Comparison of ENCODE assay signal across 12 mouse cellular contexts in genomic region chr11:61352138-61352651, GRCm38 (mm10). TPM values are rescaled to one million over a fixed set of nuclear protein-coding genes. Genes with fewer than 3 reads are reported as not detected.
DNase-seq lines count a peak whose midpoint lies in the region; ATAC-seq and TF ChIP-seq lines count a peak whose summit lies in the region.
"Had no signal": no experiment of that assay in that cellular context is flagged by ENCODE, and none has a peak within 500 bp of the region (broad histone marks: within the 10 kb centered on the region; RNA-seq: fewer than 3 reads in every experiment).

No protein-coding gene starts in this region.

- no peak for ATAC-seq in liver, postnatal 0 days
- ATAC-seq in liver, embryonic 12.5 days = no peak

- no peaks in the 10 kb centered on the region for H3K36me3 ChIP-seq in liver, postnatal 0 days (replicated peaks; ENCODE audit: insufficient read depth, low read length)
- H3K36me3 ChIP-seq in liver, embryonic 12.5 days = no peaks in the 10 kb centered on the region
- H3K36me3 ChIP-seq in small intestine, adult 2 months (ENCODE audit: control insufficient read depth, insufficient read depth, low read length) = no peaks in the 10 kb centered on the region
- H3K36me3 ChIP-seq: embryonic facial prominence, embryonic 15.5 days; G1E; hindbrain, embryonic 13.5 days; limb, embryonic 15.5 days had no signal

- no peak overlapping the region for H3K4me3 ChIP-seq in gastrocnemius, adult 2 months
- no peak overlapping the region for H3K4me3 ChIP-seq in liver, postnatal 0 days (ENCODE audit: low read depth, low read length)
- no peak overlapping the region for H3K4me3 ChIP-seq in liver, embryonic 12.5 days
- H3K4me3 ChIP-seq in small intestine, adult 2 months (ENCODE audit: low read depth, low read length) = no peak overlapping the region
- H3K4me3 ChIP-seq: embryonic facial prominence, embryonic 15.5 days; hindbrain, embryonic 13.5 days; limb, embryonic 15.5 days had no signal

- DNase-seq in gastrocnemius, adult 2 months = no peak
- DNase-seq in gastrocnemius, adult 18-20 months (ENCODE audit: low spot score) = no peak
- no peak for DNase-seq in liver, postnatal 0 days
- DNase-seq in MN1 (ENCODE audit: low spot score) = peak; percentile 70
- DNase-seq in right cerebral cortex, adult 2 months (ENCODE audit: low spot score in 2 of 2) = no peak
- no peak for DNase-seq in cerebellum, postnatal 36 days

- no peaks in the 10 kb centered on the region for H3K27me3 ChIP-seq in liver, postnatal 0 days (ENCODE audit: insufficient read depth, low read length)
- peaks cover 22% of the 10 kb centered on the region for H3K27me3 ChIP-seq in liver, embryonic 12.5 days (replicated peaks)
- H3K27me3 ChIP-seq in small intestine, adult 2 months (ENCODE audit: control insufficient read depth, insufficient read depth, low read length) = no peaks in the 10 kb centered on the region
- H3K27me3 ChIP-seq: limb, embryonic 15.5 days had no signal

- H3K27ac ChIP-seq in gastrocnemius, adult 2 months = no peak overlapping the region
- H3K27ac ChIP-seq in liver, postnatal 0 days (ENCODE audit: low read depth) = no peak overlapping the region
- H3K27ac ChIP-seq in liver, embryonic 12.5 days = no peak overlapping the region
- H3K27ac ChIP-seq in small intestine, adult 2 months (ENCODE audit: insufficient read depth, low read depth, low read length) = peak overlapping the region; percentile 44; the same call in 1 of the 2 replicates
- H3K27ac ChIP-seq: embryonic facial prominence, embryonic 15.5 days; hindbrain, embryonic 13.5 days; limb, embryonic 15.5 days had no signal

- no peak overlapping the region for H3K4me2 ChIP-seq in liver, postnatal 0 days (ENCODE audit: low read depth, low read length)
- no peak overlapping the region for H3K4me2 ChIP-seq in liver, embryonic 12.5 days
- H3K4me2 ChIP-seq: embryonic facial prominence, embryonic 15.5 days; hindbrain, embryonic 13.5 days; limb, embryonic 15.5 days had no signal

- 56% methylated on average over 9 of the region's 9 CpGs for WGBS in liver, postnatal 0 days (ENCODE audit: insufficient replicate concordance)
- 51% methylated on average over 9 of the region's 9 CpGs for WGBS in liver, embryonic 12.5 days (ENCODE audit: insufficient replicate concordance)
- 69% methylated on average over 9 of the region's 9 CpGs for WGBS in small intestine, adult 2 months

- H3K9me3 ChIP-seq in liver, postnatal 0 days (ENCODE audit: low read length) = no peaks in the 10 kb centered on the region
- H3K9me3 ChIP-seq in liver, embryonic 12.5 days (replicated peaks) = no peaks in the 10 kb centered on the region
- H3K9me3 ChIP-seq: embryonic facial prominence, embryonic 15.5 days; G1E; hindbrain, embryonic 13.5 days; limb, embryonic 15.5 days had no signal

- no peak overlapping the region for H3K9ac ChIP-seq in liver, postnatal 0 days (replicated peaks)
- H3K9ac ChIP-seq in liver, embryonic 12.5 days = no peak overlapping the region
- H3K9ac ChIP-seq: embryonic facial prominence, embryonic 15.5 days; hindbrain, embryonic 13.5 days; limb, embryonic 15.5 days had no signal

- peaks cover 8% of the 10 kb centered on the region for H3K4me1 ChIP-seq in liver, postnatal 0 days (ENCODE audit: insufficient read depth)
- no peaks in the 10 kb centered on the region for H3K4me1 ChIP-seq in liver, embryonic 12.5 days
- H3K4me1 ChIP-seq in small intestine, adult 2 months (ENCODE audit: control insufficient read depth, insufficient read depth, insufficient read length, low read length) = peaks cover 11% of the 10 kb centered on the region; the same call in 1 of the 2 replicates
- H3K4me1 ChIP-seq: embryonic facial prominence, embryonic 15.5 days; hindbrain, embryonic 13.5 days had no signal

- peak; percentile 35 for TF ChIP-seq CTCF in gastrocnemius, adult 2 months (IDR thresholded peaks at IDR 0.05)
- TF ChIP-seq CTCF in liver, postnatal 0 days (IDR thresholded peaks at IDR 0.05; ENCODE audit: low read depth) = peak; percentile 43
- no peak for TF ChIP-seq CTCF in small intestine, adult 2 months (IDR thresholded peaks at IDR 0.05; ENCODE audit: extremely low read depth, insufficient read length, insufficient replicate concordance, low read depth, low read length)

- intact Hi-C loops in gastrocnemius, adult 2 months (cut with DNase I) = no loop called here

- TF ChIP-seq EP300 in liver, postnatal 0 days (IDR thresholded peaks at IDR 0.05; ENCODE audit: low read depth) = no peak

- no peak for TF ChIP-seq POLR2A in small intestine, adult 2 months (IDR thresholded peaks at IDR 0.05; ENCODE audit: low read depth, low read length)

RNA-seq across cellular contexts. Expression of gene Slc47a2, which starts 9.5 kb away (rescaled TPM):
- not detected for total RNA-seq in gastrocnemius, adult 2 months (2021)
- not detected for total RNA-seq in gastrocnemius, adult 18-20 months (2021)
- polyA plus RNA-seq in liver, postnatal 0 days (2015; fragmentation: Nextera tagmentation; extraction: Ambion mirVana) = not detected in 2 replicates
- 0.12 TPM in 1 of 2 replicates, not detected in the other for polyA plus RNA-seq in liver, embryonic 12.5 days (2016; fragmentation: Nextera tagmentation; extraction: Ambion mirVana)
- polyA plus RNA-seq in small intestine, adult 2 months (2012; rRNA removed) = 0.06 TPM in 1 of 2 replicates, not detected in the other
- total RNA-seq: G1E had no signal
- polyA plus RNA-seq: G1E; limb, embryonic 15.5 days had no signal

RNA-seq across cellular contexts. Expression of gene Slc47a1, which starts 25.9 kb away (rescaled TPM):
- total RNA-seq in gastrocnemius, adult 2 months (2021) = 10 to 100 TPM; 13.4 to 24.4 TPM
- 10 to 100 TPM; 15.3 to 18.5 TPM for total RNA-seq in gastrocnemius, adult 18-20 months (2021)
- polyA plus RNA-seq in liver, postnatal 0 days (2015; fragmentation: Nextera tagmentation; extraction: Ambion mirVana) = 27.5 and 30.2 TPM in 2 replicates
- polyA plus RNA-seq in liver, embryonic 12.5 days (2016; fragmentation: Nextera tagmentation; extraction: Ambion mirVana) = 2.5 TPM in 2 replicates
- 9.7 and 25.8 TPM in 2 replicates for polyA plus RNA-seq in small intestine, adult 2 months (2012; rRNA removed)
- polyA plus RNA-seq: G1E had no signal
